Mouse (Mus musculus) bone marrow, adult 2 months (tissue): Measurements from ENCODE around the gene Amph.

Experiments used
- CTCF ChIP-seq: fragments of 200-500 bp; IDR thresholded peaks from 2 replicates; pipeline ENCODE4 v1.5.1; 2011; ENCODE audit warnings: low read length, control low read depth; ENCODE audit not compliant: control insufficient read depth, insufficient read depth
- POLR2A ChIP-seq: fragments of 200-500 bp; IDR thresholded peaks from 2 replicates; pipeline ENCODE4 v1.6.1; 2011; ENCODE audit warnings: low read depth, mild to moderate bottlenecking, control low read depth, low read length, borderline replicate concordance; ENCODE audit not compliant: control insufficient read depth

DNA sequence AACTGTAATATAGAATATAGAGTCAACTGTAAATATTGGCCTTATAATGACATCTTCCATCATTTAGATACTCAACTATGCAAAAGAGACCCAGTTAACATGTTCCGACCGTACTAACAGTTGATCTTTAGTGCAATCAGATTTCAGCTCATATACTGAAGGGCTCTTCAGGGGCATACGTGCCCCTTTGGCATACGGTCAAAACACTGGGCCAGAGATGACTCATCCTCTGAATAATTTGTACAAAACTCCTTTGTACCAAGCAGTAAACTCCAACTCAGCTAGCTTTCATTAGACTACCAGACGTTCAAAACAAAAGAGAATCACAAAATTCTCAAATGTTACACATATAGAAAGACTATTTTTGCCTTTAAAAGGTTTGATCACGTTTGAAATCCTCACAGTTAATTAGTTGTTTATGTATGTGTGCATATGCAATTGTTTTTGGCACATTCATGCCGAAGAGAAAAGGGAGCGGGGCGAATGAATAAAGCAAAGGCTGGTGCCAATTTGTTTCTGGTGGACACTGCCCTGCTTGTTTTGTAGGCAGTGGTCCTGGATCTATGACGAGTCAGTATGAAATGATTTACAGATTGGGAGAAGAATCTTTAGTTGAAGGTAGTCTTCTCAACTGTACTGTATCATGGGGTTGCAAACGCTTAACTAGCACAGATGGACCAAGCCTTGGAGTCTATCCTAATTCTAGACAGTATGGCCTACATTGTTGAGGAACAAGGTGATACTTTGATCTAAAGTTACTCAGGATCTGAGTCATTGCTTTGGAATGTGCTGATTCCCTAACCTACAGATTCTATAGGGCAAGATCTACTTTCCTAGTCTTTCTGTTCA, 8.3 kb downstream of the Amph start:
- TF ChIP-seq CTCF (no peak), POLR2A (no peak)
